9 mouse cellular contexts compared by ENCODE assay signal in genomic region chr5:128617621-128618020, GRCm38 (mm10). TPM values are rescaled to one million over a fixed set of nuclear protein-coding genes. Genes with fewer than 3 reads are reported as not detected.
DNase-seq lines count a peak whose midpoint lies in the region; ATAC-seq and TF ChIP-seq lines count a peak whose summit lies in the region.
"Had no signal": no experiment of that assay in that cellular context is flagged by ENCODE, and none has a peak within 500 bp of the region (broad histone marks: within the 10 kb centered on the region; RNA-seq: fewer than 3 reads in every experiment).

No protein-coding gene starts in this region.

- WGBS in heart, embryonic 11.5 days (ENCODE audit: insufficient replicate concordance), result 5% methylated on average over 9 of the region's 9 CpGs
- WGBS in stomach, embryonic 14.5 days, result 3% methylated on average over 9 of the region's 9 CpGs
- 11% methylated on average over 9 of the region's 9 CpGs for WGBS in stomach, postnatal 0 days
- WGBS in liver, embryonic 12.5 days (ENCODE audit: insufficient replicate concordance), result 4% methylated on average over 9 of the region's 9 CpGs

- TF ChIP-seq CTCF in stomach, postnatal 0 days (IDR thresholded peaks at IDR 0.05; ENCODE audit: low read depth), result no peak

- peak overlapping the region; percentile 39 for H3K4me2 ChIP-seq in heart, embryonic 11.5 days
- peak overlapping the region; percentile 26 for H3K4me2 ChIP-seq in stomach, embryonic 14.5 days (replicated peaks; ENCODE audit: low read depth, low read length)
- H3K4me2 ChIP-seq in stomach, postnatal 0 days (replicated peaks; ENCODE audit: low read depth), result no peak overlapping the region
- 0 out of 2 replicates have a peak overlapping the region, but pooled peaks have one; percentile 6 for H3K4me2 ChIP-seq in liver, embryonic 12.5 days

- ATAC-seq in heart, embryonic 11.5 days (replicated peaks; ENCODE audit: insufficient number of reproducible peaks, low FRiP score, low TSS enrichment), result no peak
- ATAC-seq in stomach, embryonic 14.5 days (ENCODE audit: insufficient number of reproducible peaks, insufficient read depth, low FRiP score, low read depth), result peak; percentile 62; the same call in 1 of the 2 replicates
- ATAC-seq in stomach, postnatal 0 days (ENCODE audit: low FRiP score, low TSS enrichment), result no peak
- ATAC-seq in liver, embryonic 12.5 days, result peak; percentile 37; the same call in 1 of the 2 replicates
- ATAC-seq in CD4-positive, CD25-positive, alpha-beta regulatory T cell, adult 4 months, result no peak

- intact Hi-C loops in heart, postnatal 10 days (cut with DNase I), result no loop called here

- DNase-seq in heart, postnatal 10 days, result no peak
- DNase-seq in stomach, postnatal 0 days (ENCODE audit: low spot score), result no peak
- no peak for DNase-seq in thymus, postnatal 14 days
- no peak for DNase-seq in spleen, postnatal 4 days (ENCODE audit: low spot score in 2 of 2)
- DNase-seq: lung, postnatal 10 days had no signal

- H3K36me3 ChIP-seq in heart, embryonic 11.5 days (ENCODE audit: control insufficient read depth, insufficient read depth, low read length), result no peaks in the 10 kb centered on the region
- H3K36me3 ChIP-seq in stomach, embryonic 14.5 days (ENCODE audit: control insufficient read depth, insufficient read depth, low read length), result no peaks in the 10 kb centered on the region
- H3K36me3 ChIP-seq in stomach, postnatal 0 days (ENCODE audit: control insufficient read depth, insufficient read depth, low read length), result no peaks in the 10 kb centered on the region
- no peaks in the 10 kb centered on the region for H3K36me3 ChIP-seq in liver, embryonic 12.5 days

- no peak for TF ChIP-seq EP300 in stomach, postnatal 0 days (optimal IDR thresholded peaks at IDR 0.05)

- no peak overlapping the region for H3K27ac ChIP-seq in heart, embryonic 11.5 days (ENCODE audit: low read depth, low read length)
- H3K27ac ChIP-seq in stomach, embryonic 14.5 days (ENCODE audit: low read length), result no peak overlapping the region
- no peak overlapping the region for H3K27ac ChIP-seq in stomach, postnatal 0 days (replicated peaks)
- H3K27ac ChIP-seq in liver, embryonic 12.5 days, result no peak overlapping the region

- H3K27me3 ChIP-seq in heart, embryonic 11.5 days (ENCODE audit: control insufficient read depth, insufficient read depth, low read length), result peaks cover 14% of the 10 kb centered on the region; the same call in 1 of the 2 replicates
- H3K27me3 ChIP-seq in stomach, embryonic 14.5 days (ENCODE audit: control insufficient read depth, insufficient read depth, low read length), result no peaks in the 10 kb centered on the region
- H3K27me3 ChIP-seq in stomach, postnatal 0 days (ENCODE audit: control insufficient read depth, insufficient read depth, low read length), result no peaks in the 10 kb centered on the region
- peaks cover 12% of the 10 kb centered on the region for H3K27me3 ChIP-seq in liver, embryonic 12.5 days (replicated peaks)

- no peaks in the 10 kb centered on the region for H3K9me3 ChIP-seq in heart, embryonic 11.5 days (replicated peaks; ENCODE audit: control insufficient read depth, low read length)
- H3K9me3 ChIP-seq in stomach, embryonic 14.5 days (ENCODE audit: control insufficient read depth, low read depth, low read length), result no peaks in the 10 kb centered on the region
- H3K9me3 ChIP-seq in stomach, postnatal 0 days (ENCODE audit: control insufficient read depth, low read length), result no peaks in the 10 kb centered on the region
- H3K9me3 ChIP-seq in liver, embryonic 12.5 days (replicated peaks), result no peaks in the 10 kb centered on the region

- H3K4me1 ChIP-seq in heart, embryonic 11.5 days (ENCODE audit: control insufficient read depth, insufficient read depth, low read length), result no peaks in the 10 kb centered on the region
- H3K4me1 ChIP-seq in stomach, embryonic 14.5 days (ENCODE audit: control insufficient read depth, insufficient read depth, low read length), result 0 out of 2 replicates have a peak, but pooled peaks cover 4% of the 10 kb centered on the region
- H3K4me1 ChIP-seq in stomach, postnatal 0 days (replicated peaks; ENCODE audit: control insufficient read depth, insufficient read depth), result no peaks in the 10 kb centered on the region
- H3K4me1 ChIP-seq in liver, embryonic 12.5 days, result no peaks in the 10 kb centered on the region

- peak overlapping the region; percentile 16; the same call in 1 of the 2 replicates for H3K4me3 ChIP-seq in heart, embryonic 11.5 days (ENCODE audit: low read depth, low read length)
- no peak overlapping the region for H3K4me3 ChIP-seq in stomach, embryonic 14.5 days (ENCODE audit: low read depth, low read length)
- H3K4me3 ChIP-seq in stomach, postnatal 0 days (ENCODE audit: low read depth, low read length), result no peak overlapping the region
- no peak overlapping the region for H3K4me3 ChIP-seq in liver, embryonic 12.5 days

- H3K9ac ChIP-seq in heart, embryonic 11.5 days (ENCODE audit: low read depth, low read length), result no peak overlapping the region
- no peak overlapping the region for H3K9ac ChIP-seq in stomach, embryonic 14.5 days (replicated peaks; ENCODE audit: low read depth, low read length)
- H3K9ac ChIP-seq in stomach, postnatal 0 days (ENCODE audit: low read length), result no peak overlapping the region
- no peak overlapping the region for H3K9ac ChIP-seq in liver, embryonic 12.5 days

RNA-seq across cellular contexts. Expression of gene Fzd10, which starts 17.0 kb away (rescaled TPM):
- 0.11 and 0.52 TPM in 2 replicates for polyA plus RNA-seq in heart, embryonic 11.5 days (2014; fragmentation: Nextera tagmentation; extraction: Ambion mirVana)
- under 1 TPM; 0.17 to 0.25 TPM for total RNA-seq in heart, postnatal 10 days (2021)
- 1.9 and 2.0 TPM in 2 replicates for polyA plus RNA-seq in stomach, embryonic 14.5 days (2014; fragmentation: Nextera tagmentation; extraction: Ambion mirVana)
- polyA plus RNA-seq in stomach, postnatal 0 days (2015; fragmentation: Nextera tagmentation; extraction: Ambion mirVana), result 2.8 and 2.9 TPM in 2 replicates
- polyA plus RNA-seq in liver, embryonic 12.5 days (2016; fragmentation: Nextera tagmentation; extraction: Ambion mirVana), result 0.05 and 0.11 TPM in 2 replicates
- not detected for polyA plus RNA-seq in CD4-positive, CD25-positive, alpha-beta regulatory T cell, adult 4 months (2017; shearing (Covaris generic))

Comparison
In these comparisons a context has a peak if more than half of its experiments do, and no peak if none do; other contexts are left out.
1. ATAC-seq: peak in stomach, embryonic 14.5 days (single experiment) and liver, embryonic 12.5 days (single experiment); none in heart, embryonic 11.5 days (single experiment), stomach, postnatal 0 days (single experiment) and CD4-positive, CD25-positive, alpha-beta regulatory T cell, adult 4 months (single experiment).